Mouse (Mus musculus): Measurements from ENCODE around the gene Stx8.

Stx8 gene

DNA sequence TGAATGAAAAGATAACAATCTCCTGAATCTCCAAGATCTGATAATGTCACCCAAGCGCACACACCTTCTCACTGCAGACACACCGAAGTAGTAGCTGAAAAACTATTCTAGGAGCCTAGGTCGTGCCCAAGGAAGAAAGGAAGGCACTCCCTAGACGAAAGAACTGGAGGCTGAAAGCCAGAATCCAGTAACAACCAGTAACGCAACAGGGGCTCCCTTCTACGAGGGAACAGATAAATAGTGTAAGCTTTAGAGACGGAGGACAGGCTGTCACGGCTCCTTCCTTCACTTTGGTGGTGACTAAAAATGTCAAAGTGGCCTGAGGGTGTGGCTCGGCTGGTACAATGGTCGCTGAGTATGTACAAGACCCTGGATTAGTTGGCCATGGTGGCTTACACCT, 236.6 kb downstream of the Stx8 start:
- DNase-seq, result no peak

GRCm38 (mm10) chr11:68203658-68204315, 237.8 kb downstream of the Stx8 start:
- no peak for DNase-seq

DNA sequence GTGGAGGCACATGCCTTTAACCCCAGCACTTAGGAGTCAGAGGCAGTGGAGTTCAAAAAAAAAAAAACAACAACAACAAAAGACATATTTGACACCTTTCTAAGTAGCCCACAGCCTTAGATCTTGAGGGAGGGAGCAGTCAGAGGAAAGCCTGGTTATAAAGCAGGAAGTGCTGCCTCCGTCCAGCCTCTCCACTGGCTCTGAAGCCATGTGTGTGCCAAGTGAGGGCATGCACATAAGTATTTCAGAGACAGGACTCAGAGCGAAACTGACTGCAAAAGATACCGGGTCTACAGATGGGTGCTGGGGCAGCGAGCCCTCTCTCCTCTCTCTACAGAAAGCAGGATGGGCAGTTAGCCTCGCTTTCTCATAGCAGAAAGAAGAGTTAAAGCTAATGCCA, 238.4 kb downstream of the Stx8 start:
- DNase-seq, result no peak

- DNase-seq, result no peak
Measured at GRCm38 (mm10) chr11:68205572-68206229, 239.7 kb downstream of the Stx8 start.

- DNase-seq, result no peak
Measured at GRCm38 (mm10) chr11:68208023-68208422, 242.0 kb downstream of the Stx8 start.

- no peak for DNase-seq
Measured at GRCm38 (mm10) chr11:68208582-68208981, 242.6 kb downstream of the Stx8 start.

DNA sequence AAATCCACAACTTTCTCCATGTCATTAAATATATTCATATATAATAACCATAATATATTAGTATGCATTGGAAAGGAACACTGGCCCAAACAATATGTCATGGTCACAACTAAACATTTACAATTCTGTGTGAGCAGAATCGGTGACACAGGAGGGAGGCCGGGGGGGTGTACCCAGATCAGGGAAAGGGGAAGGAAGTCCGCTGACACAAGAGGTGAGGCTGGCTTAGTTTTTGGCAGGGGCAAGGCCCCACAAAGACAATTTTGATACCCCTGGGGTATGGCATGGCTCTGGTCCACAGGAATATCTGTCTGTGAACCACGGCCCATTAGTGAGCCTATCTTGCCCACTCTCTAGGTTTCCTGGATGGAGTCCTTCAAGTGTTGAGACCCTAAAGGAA, 243.5 kb downstream of the Stx8 start:
- no peak for DNase-seq

GRCm38 (mm10) chr11:68210714-68211113, 244.7 kb downstream of the Stx8 start:
- no peak for DNase-seq

DNA sequence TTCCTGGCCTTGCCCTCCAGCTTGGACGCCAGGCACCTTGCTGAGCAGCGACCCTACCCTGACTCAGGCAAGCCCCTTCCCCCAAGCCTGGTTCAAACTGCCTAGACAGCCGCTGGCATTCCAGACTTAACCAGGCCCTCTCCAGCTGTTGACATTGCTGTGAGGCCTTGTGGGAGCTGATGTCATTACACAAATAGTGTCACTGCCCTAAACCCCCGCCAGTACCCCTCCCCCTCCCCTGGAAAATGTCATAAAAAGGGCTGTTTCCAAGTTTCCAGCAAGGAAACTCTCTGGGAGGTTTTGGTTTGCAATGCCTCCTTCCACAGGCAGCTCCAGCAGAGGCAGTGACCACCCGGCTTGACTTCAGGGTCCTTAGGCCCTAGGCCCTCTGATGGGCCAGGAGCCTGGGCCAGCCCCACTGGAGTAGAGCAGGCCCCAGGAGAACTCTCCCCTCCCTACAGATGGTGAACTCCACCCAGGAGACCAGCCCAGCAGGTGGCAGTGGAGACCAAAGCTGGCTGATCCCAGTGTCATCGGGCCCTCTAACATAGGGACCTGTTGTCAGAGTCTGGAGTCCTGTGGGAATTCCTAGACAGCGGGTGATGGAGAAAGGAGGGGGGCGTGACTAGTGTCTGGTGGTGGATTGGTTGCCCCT, 246.1 kb downstream of the Stx8 start:
- no peak for DNase-seq

DNA sequence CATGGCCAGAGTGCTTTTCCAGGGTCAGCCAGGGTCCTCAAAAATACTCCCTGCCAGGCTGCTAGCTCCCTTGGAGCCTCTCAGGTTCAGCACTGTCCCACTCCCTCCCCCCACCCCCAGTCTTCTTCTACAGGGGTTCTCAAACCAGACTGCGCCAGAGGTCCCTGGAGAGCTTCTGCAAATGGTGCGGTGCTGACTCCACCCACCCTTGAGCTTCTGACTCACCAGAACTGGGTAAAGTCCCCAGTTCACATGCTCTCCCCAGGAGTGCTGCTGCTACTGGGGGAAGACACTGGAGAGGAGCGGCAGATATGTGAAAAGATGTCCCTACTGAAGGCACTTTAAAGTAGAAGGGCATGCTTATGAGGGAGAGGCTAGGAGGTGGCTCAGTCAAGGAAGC, 247.9 kb downstream of the Stx8 start:
- no peak for DNase-seq

DNA sequence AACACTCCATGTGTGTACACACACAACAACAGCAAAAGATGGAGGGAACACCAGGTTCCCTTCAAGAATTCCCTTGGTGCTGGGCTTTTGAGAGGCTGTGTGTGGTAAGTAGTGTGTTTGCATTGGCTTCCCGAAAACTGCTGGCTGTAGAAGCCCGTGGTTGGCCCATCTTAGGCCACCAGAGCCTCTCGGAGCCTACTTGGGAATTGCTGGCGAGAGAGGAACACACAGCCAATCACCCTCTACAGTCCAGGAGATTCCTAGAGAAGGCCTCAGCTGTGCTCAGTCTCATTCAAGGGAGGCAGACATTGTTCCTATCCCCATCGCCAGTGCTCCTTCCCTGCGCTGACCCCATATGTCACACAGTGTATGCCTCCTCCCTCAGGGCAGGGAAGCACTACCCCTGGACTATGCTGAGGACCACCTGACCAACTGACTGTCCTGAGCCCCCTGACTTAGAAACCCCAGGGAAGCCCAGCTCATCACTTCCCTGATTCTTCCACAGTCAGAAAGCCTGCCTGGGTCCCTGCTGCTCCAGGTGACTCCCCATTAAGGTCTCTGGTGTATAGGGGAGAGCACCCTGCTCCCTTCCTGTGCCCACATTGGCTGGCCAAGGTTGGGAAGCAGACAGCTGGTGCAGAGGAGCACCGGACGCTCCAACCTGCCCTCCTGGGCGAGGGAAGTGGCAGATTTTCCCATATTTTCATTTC, 248.7 kb downstream of the Stx8 start:
- DNase-seq, result no peak

- no peak for DNase-seq
Measured at GRCm38 (mm10) chr11:68215206-68215912, 249.4 kb downstream of the Stx8 start.

DNA sequence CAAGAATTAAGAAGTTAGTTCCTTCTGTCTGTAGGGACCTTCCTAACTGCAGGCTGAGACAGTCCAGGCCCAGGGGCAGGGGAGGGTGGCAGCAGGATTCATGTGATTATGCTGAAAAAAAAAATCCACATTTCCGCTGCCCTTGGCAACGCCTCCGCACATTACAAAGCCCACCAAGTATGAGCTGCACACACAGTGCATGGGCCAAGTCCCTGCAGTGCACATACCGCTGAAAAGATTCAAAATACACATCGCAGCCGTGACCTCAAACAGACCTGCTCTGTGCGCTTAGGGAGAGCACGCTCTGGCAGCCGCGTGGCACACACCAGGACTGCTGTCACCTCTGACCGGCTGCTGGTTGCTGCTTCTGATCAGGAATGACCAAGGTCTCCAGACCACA, 250.0 kb downstream of the Stx8 start:
- DNase-seq, result no peak

GRCm38 (mm10) chr11:68220733-68221132, 254.7 kb downstream of the Stx8 start:
- no peak for DNase-seq

GRCm38 (mm10) chr11:68222209-68222608, 256.2 kb downstream of the Stx8 start:
- DNase-seq, result no peak

GRCm38 (mm10) chr11:68223143-68223542, 257.1 kb downstream of the Stx8 start:
- DNase-seq, result no peak

DNA sequence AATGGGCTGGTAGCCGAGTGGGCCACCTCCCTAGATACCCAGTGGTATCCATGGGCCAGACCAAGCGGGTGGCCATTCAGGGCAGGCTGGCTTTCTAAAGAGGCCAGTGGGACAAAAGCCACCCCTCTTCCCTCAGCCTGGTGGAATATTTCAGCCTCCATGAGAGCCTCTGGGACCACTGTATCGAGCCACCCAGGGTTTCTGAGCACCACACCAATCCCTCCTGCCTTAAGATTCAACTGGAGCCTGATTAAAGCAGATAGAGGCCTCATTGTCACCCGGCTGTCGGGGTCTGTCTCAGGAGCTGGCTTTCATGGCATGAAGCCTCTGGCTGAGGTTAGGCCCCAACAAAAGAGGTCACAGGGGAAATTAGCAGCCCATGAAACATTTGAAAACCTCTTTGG, 260.7 kb downstream of the Stx8 start:
- DNase-seq, result no peak

DNA sequence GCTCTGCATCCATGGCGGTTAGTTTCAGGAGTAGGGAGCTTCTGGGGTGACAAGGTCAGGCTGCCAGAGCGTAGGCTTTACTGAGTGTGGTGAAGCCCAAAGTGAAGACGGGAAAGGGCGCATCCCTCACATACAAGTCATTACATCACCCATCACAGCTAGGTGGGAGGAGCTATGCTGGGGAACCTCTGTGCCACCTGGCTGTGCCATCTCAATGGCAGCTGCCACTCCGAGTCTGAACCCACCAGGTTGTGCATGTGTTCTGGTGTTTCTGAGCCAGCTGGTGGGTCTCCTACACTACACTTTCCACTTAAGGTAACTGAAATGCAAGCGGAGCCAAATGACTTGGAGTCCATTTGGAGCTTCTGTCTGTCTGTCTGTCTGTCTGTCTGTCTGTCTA, 261.8 kb downstream of the Stx8 start:
- no peak for DNase-seq

DNA sequence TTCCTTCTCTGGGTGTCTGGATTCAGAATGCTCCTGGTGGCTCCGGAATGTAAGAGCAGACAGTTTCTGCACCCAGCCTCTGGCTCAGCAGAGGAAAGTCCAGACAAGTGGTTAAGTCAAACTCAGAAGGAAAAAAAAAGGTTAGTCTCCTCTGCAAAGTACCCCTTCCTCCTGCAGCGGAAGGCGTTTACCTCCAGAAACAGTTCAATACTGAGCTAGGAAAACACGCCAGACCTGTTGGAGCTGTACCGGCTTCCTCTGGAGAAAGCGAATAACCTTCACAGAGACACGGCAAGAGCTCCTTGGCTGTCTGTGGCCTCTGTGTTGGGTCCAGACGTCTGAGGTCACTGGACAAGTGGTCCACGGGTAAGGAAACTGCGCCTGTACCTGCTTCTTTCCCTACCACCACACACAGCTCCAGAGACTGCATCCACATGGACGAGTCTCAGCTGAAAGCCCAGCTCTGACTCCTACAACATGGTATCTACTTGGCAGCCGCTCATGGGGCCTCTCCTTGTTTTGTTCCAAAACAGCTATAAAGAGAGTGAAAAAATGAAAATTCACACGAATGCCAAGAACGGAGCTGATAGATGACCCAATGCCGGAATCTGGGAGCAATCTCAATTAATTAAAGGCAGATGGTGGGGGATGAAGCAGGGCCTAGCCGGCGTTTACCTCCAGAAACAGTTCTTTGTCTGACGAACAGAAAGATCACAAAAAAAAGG, 263.1 kb downstream of the Stx8 start:
- DNase-seq, result no peak

DNA sequence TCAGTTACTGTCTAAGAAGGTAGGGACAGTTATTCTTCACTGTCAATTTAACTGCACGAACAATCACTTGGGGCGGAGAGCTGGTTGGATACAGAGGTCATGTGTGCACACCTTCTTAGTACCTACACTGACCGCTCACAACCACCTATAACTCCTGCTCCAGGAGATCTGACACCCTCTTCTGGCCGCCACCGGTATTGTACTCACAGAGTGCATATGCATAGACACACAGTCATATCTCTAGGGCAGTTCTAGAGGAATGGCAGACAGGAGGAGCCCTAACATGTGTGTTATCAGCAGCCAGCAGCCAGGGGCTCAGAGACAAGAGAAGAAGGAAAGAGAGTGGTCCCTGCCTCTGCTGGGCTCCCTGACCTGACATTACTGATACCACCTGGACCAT, 265.6 kb downstream of the Stx8 start:
- DNase-seq, result no peak

DNA sequence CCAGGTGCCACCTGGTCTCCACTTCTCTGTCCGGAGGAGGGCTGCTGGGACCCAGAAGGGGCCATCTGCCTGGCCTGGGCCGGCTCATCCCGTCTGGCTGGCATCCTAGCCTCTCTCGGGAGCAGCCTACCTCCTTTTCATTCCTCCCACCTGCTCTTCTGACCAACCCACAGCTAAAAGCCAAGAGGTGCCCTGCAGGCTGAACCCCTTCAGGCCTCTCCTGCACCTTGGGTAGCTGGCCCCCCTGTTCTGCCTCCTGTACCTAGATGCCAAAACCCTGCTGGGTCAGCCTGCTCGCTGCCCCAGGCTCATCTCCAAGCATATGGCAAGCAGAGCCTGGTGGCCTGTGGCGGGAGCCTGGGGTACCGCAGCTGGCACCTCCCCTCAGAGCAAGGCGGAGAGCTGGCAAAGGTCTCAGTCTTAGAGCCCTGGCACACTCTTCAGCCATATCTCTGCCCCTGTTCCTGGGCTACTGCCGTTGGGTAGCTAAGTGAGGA, 267.5 kb downstream of the Stx8 start:
- peak; percentile 92 for DNase-seq

- DNase-seq, result no peak
Measured at GRCm38 (mm10) chr11:68239756-68240155, 273.8 kb downstream of the Stx8 start.

All from cerebellum, adult 8-10 months (tissue).